Mouse (Mus musculus) midbrain, embryonic 12.5 days (tissue): Measurements from ENCODE around the gene Il22ra1. TPM values are rescaled to one million over a fixed set of nuclear protein-coding genes. Genes with fewer than 3 reads are reported as not detected.

ENCODE experiments used
- ATAC-seq: fragments of 200-750 bp; cut with Nextera tagmentation; 2 replicates; pipeline ENCODE4 v1.8.0; 2017; ENCODE audit warnings: low read depth, moderate TSS enrichment, moderate library complexity; ENCODE audit not compliant: low FRiP score
- H3K27ac ChIP-seq: fragments of 300-500 bp; sonication (generic); replicated peaks from 2 replicates; pipeline ENCODE4 v1.5.1; 2016; ENCODE audit warnings: mild to moderate bottlenecking
- H3K27me3 ChIP-seq: fragments of 300-500 bp; sonication (generic); 2 replicates; pipeline ENCODE4 v1.6.1; 2016; ENCODE audit warnings: mild to moderate bottlenecking
- H3K36me3 ChIP-seq: fragments of 300-500 bp; sonication (generic); 2 replicates; pipeline ENCODE4 v1.6.1; 2016
- H3K4me1 ChIP-seq: fragments of 300-500 bp; sonication (generic); 2 replicates; pipeline ENCODE4 v1.6.1; 2016
- H3K4me2 ChIP-seq: fragments of 300-500 bp; sonication (generic); replicated peaks from 2 replicates; pipeline ENCODE4 v1.6.1; 2016; ENCODE audit warnings: mild to moderate bottlenecking, moderate library complexity
- H3K4me3 ChIP-seq: fragments of 300-500 bp; sonication (generic); 2 replicates; pipeline ENCODE4 v1.5.1; 2016; ENCODE audit warnings: mild to moderate bottlenecking
- H3K9ac ChIP-seq: fragments of 300-500 bp; sonication (generic); replicated peaks from 2 replicates; pipeline ENCODE4 v1.6.1; 2016; ENCODE audit warnings: mild to moderate bottlenecking, moderate library complexity
- H3K9me3 ChIP-seq: fragments of 300-500 bp; sonication (generic); 2 replicates; pipeline ENCODE4 v1.6.1; 2016; ENCODE audit warnings: mild to moderate bottlenecking
- WGBS: fragments of 180-500 bp; shearing (Covaris S2); methylation state at CpG from one replicate; pipeline ENCODE4 v1.1.7; 2016; 5-methylcytosine and 5-hydroxymethylcytosine counted together
- polyA plus RNA-seq: library from polyadenylated mRNA; unstranded; fragments of >200 nt; fragmentation: Nextera tagmentation; extraction: Ambion mirVana; gene quantifications from 2 replicates; pipeline ENCODE4 v1.2.1, GENCODE M21; 2016

The Il22ra1 gene
- not detected in 2 replicates for polyA plus RNA-seq

DNA sequence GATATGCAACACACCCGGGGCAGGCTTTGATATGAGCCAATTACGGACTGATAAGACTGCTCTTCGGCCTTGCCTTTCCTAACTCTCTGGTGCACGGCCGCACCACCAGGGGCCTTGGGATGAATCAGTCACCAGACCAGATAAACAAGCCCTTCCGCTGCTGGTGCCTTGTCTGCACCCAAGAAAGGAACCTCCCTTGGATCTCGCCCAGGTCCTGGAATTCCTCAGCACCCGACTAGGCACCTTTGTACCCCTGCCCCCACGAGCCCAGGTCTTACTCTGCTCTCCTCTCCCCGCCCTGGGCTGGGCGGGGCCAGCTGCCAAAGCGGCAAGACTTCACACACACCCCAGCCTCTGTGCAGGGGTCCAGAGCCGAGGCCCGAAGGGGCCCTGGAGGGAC lies at the start of gene Il22ra1:
Gene Il22ra1, plus strand, starts transcription at position 356 of the 400 bp plus-strand sequence.
- ATAC-seq: no peak
- Histone ChIP-seq H3K27me3 (peaks cover 11% of the 10 kb centered on the region), H3K9me3 (peaks cover 2% of the 10 kb centered on the region; the same call in 1 of the 2 replicates), H3K9ac (no peak within 1 kb of the TSS), H3K27ac (no peak within 1 kb of the TSS), H3K4me1 (no peaks in the 10 kb centered on the region), H3K4me3 (no peak within 1 kb of the TSS), H3K4me2 (no peak within 1 kb of the TSS), H3K36me3 (no peaks in the 10 kb centered on the region)
- 56% methylated on average over 14 of the region's 14 CpGs for WGBS

- no peaks in the 10 kb centered on the region for H3K36me3 ChIP-seq
- ATAC-seq: no peak
- H3K9ac ChIP-seq: no peak overlapping the region
- H3K27me3 ChIP-seq: peaks cover 12% of the 10 kb centered on the region; the same call in 1 of the 2 replicates
- H3K9me3 ChIP-seq: no peaks in the 10 kb centered on the region
- 73% methylated on average over 4 of the region's 4 CpGs for WGBS
- no peak overlapping the region for H3K27ac ChIP-seq
- no peak overlapping the region for H3K4me3 ChIP-seq
- no peak overlapping the region for H3K4me2 ChIP-seq
- H3K4me1 ChIP-seq: 0 out of 2 replicates have a peak, but pooled peaks cover 3% of the 10 kb centered on the region
Observed at GRCm38 (mm10) chr4:135679316-135679715, 48.7 kb upstream of the Il22ra1 start.

DNA sequence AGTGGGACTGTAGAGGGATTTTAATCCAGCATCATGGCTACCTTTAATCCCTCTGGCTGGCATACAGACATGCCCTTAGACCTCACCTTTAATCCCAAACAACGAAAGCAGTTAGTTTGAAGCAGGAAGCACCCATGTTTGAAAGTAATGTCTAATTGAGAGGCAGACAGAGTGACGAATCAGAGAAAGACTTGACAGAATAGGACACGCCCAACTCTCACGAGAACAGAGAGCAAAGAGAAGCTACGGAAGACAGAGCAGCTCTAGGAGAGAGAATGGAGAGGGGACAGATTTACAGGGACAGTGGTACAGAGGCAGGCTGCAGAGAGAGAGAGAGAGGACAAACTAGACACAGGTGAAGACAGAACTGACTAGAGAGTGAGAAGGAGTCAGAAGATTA lies 46.2 kb upstream of the Il22ra1 start:
- Histone ChIP-seq H3K27ac (no peak overlapping the region), H3K36me3 (no peaks in the 10 kb centered on the region), H3K27me3 (peaks cover 33% of the 10 kb centered on the region), H3K4me2 (no peak overlapping the region), H3K9ac (no peak overlapping the region), H3K4me1 (peaks cover 12% of the 10 kb centered on the region; the same call in 1 of the 2 replicates), H3K9me3 (no peaks in the 10 kb centered on the region), H3K4me3 (no peak overlapping the region)
- no peak for ATAC-seq
- 72% methylated on average over 5 of the region's 5 CpGs for WGBS

GRCm38 (mm10) chr4:135683553-135683952 lies 44.4 kb upstream of the Il22ra1 start:
- Histone ChIP-seq H3K27ac (no peak overlapping the region), H3K4me1 (peaks cover 14% of the 10 kb centered on the region; the same call in 1 of the 2 replicates), H3K27me3 (peaks cover 51% of the 10 kb centered on the region), H3K9ac (no peak overlapping the region), H3K4me3 (no peak overlapping the region), H3K4me2 (no peak overlapping the region), H3K36me3 (no peaks in the 10 kb centered on the region), H3K9me3 (no peaks in the 10 kb centered on the region)
- 25% methylated on average over 4 of the region's 4 CpGs for WGBS
- no peak for ATAC-seq

DNA sequence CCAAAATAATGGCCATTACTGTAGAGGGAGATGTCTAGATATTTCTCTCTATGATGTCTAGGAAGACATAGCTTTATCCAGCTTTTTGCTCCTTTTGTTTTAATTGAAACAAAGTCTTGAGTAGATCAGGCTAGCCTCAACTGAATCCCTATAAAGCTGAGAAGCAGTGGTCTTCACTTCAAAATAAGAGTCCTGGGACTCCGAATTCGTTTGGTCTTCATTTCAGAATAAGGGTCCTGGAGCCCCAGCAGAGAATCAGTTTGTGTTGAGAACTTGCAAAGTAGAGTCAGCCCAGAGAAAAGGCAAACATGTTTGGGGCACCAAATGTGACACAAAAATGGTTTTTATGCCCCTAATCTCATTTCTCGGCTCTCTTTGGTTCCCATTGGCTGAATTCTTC lies 43.2 kb upstream of the Il22ra1 start:
- Histone ChIP-seq H3K4me1 (peaks cover 14% of the 10 kb centered on the region; the same call in 1 of the 2 replicates), H3K27me3 (peaks cover 63% of the 10 kb centered on the region), H3K9ac (no peak overlapping the region), H3K4me2 (no peak overlapping the region), H3K27ac (no peak overlapping the region), H3K4me3 (no peak overlapping the region), H3K36me3 (no peaks in the 10 kb centered on the region), H3K9me3 (no peaks in the 10 kb centered on the region)
- WGBS: 34% methylated on average over 3 of the region's 3 CpGs
- ATAC-seq: no peak

DNA sequence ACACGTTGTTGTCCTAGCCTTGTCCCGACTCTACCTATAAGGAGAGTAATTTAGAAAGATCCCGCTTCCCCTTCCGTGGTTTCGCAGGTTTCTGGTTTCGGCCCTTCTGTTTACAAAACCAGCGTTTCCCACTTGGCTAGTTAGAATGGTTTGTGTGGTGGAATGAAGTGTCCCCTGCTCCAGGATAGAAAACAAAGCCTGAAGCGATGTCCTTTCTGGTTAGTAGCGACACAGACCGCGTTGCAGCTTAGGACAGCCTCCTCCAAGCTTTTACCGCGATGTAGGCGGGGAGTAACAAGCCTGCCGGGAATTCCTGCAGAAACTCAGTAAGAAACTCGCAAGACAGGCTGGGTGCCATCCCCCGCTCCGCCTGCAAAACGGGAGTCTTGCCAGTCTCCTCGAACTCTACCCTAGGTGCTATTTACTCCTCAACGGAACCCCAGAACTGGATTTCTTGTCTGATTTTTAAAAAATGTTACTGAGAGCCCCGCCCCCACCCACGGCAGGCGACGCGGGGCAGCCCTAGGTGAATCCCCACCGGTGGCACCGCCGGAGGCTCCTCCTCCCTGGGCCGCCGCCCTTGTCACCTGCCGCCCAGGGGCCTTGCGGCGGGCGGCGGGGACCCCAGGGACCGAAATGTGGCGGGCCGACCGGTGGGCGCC lies 41.9 kb upstream of the Il22ra1 start, which contains the start of gene Ifnlr1:
Gene Ifnlr1, plus strand, starts transcription at position 382 of the 662 bp plus-strand sequence.
- Histone ChIP-seq H3K36me3 (no peaks in the 10 kb centered on the region), H3K4me2 (peak within 1 kb of the TSS; percentile 84), H3K9ac (peak within 1 kb of the TSS; percentile 45), H3K4me3 (peak within 1 kb of the TSS; percentile 50), H3K4me1 (peaks cover 14% of the 10 kb centered on the region; the same call in 1 of the 2 replicates), H3K9me3 (no peaks in the 10 kb centered on the region), H3K27ac (no peak within 1 kb of the TSS), H3K27me3 (peaks cover 69% of the 10 kb centered on the region)
- WGBS: under 1% methylated on average over 41 of the region's 41 CpGs
- ATAC-seq: no peak

DNA sequence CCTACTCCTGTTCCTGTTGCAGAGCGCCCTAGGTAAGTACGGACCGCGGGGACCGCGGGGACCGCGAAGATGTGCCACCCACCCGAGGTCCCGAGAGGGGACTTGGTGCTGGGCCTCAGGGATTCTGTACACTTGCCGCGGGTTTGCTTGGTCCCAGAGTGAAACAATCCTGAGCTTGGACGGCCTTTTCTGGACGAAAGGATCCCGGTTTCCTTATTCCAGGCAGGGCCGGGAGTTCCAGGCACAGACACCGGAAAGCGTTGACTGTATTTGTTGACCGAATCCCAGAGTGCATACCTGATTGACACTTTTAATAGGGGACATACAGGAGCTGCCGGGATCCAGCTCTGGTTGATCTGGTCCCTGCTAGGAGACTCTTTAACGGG lies 41.4 kb upstream of the Il22ra1 start:
- Histone ChIP-seq H3K4me2 (peak overlapping the region; percentile 84), H3K9me3 (no peaks in the 10 kb centered on the region), H3K27me3 (peaks cover 69% of the 10 kb centered on the region), H3K27ac (no peak overlapping the region), H3K9ac (peak overlapping the region; percentile 45), H3K36me3 (no peaks in the 10 kb centered on the region), H3K4me3 (peak overlapping the region; percentile 50), H3K4me1 (peaks cover 14% of the 10 kb centered on the region; the same call in 1 of the 2 replicates)
- no peak for ATAC-seq
- WGBS: under 1% methylated on average over 21 of the region's 21 CpGs

- Histone ChIP-seq H3K4me2 (no peak overlapping the region), H3K4me3 (no peak overlapping the region), H3K4me1 (peaks cover 14% of the 10 kb centered on the region; the same call in 1 of the 2 replicates), H3K36me3 (no peaks in the 10 kb centered on the region), H3K9me3 (no peaks in the 10 kb centered on the region), H3K27me3 (peaks cover 56% of the 10 kb centered on the region), H3K27ac (no peak overlapping the region), H3K9ac (no peak overlapping the region)
- 91% methylated on average over 7 of the region's 7 CpGs for WGBS
- no peak for ATAC-seq
Observed at GRCm38 (mm10) chr4:135689797-135690196, 38.2 kb upstream of the Il22ra1 start.

DNA sequence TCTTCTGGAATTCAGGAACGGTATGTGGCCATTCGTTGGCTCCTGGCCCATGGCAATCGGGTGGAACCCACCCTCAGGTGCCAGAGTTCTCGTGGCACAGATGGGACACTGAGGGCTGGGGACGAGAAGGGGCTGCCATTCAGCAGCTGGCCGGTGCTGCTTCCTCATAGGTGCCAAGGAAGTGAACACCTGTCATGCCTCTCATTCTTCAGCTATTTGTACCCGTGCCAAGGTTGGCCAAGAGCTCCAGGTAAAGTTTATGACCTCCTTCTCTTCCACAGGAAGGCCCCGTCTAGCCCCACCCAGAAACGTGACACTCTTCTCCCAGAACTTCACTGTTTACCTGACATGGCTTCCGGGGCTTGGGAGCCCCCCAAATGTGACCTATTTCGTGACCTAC lies 37.7 kb upstream of the Il22ra1 start:
- Histone ChIP-seq H3K9ac (no peak overlapping the region), H3K4me3 (no peak overlapping the region), H3K4me1 (peaks cover 14% of the 10 kb centered on the region; the same call in 1 of the 2 replicates), H3K4me2 (no peak overlapping the region), H3K9me3 (no peaks in the 10 kb centered on the region), H3K27me3 (peaks cover 51% of the 10 kb centered on the region), H3K36me3 (no peaks in the 10 kb centered on the region), H3K27ac (no peak overlapping the region)
- 83% methylated on average over 11 of the region's 11 CpGs for WGBS
- no peak for ATAC-seq

DNA sequence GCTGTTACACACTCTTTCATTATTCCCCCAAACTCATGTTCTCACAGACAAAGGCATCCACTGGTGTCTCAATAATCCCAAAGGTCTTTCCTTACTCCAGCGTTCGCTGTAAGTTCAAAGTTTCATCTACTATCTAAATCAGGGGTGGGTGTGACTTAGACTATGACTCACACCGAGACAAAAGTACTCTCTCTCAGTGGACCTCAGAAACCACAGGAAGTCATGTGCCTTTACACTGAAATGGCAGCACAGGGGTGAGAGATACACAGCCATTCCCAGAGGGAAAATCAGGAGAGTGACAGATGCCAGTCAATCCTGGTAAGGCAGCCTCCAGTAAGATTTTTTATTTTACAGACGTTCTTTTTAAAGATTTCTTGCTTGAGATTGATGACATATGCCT lies 35.1 kb upstream of the Il22ra1 start:
- H3K27ac ChIP-seq: no peak overlapping the region
- no peak overlapping the region for H3K9ac ChIP-seq
- H3K4me3 ChIP-seq: no peak overlapping the region
- H3K4me2 ChIP-seq: no peak overlapping the region
- 80% methylated on average over 4 of the region's 4 CpGs for WGBS
- 0 out of 2 replicates have a peak, but pooled peaks cover 3% of the 10 kb centered on the region for H3K9me3 ChIP-seq
- H3K27me3 ChIP-seq: peaks cover 25% of the 10 kb centered on the region
- ATAC-seq: no peak
- no peaks in the 10 kb centered on the region for H3K4me1 ChIP-seq
- H3K36me3 ChIP-seq: no peaks in the 10 kb centered on the region

- ATAC-seq: no peak
- H3K36me3 ChIP-seq: no peaks in the 10 kb centered on the region
Observed at GRCm38 (mm10) chr4:135698498-135698897, 29.5 kb upstream of the Il22ra1 start.

GRCm38 (mm10) chr4:135703497-135703896 lies 24.5 kb upstream of the Il22ra1 start:
- H3K27ac ChIP-seq: no peak overlapping the region
- no peaks in the 10 kb centered on the region for H3K9me3 ChIP-seq
- H3K4me2 ChIP-seq: no peak overlapping the region
- no peak for ATAC-seq
- no peak overlapping the region for H3K9ac ChIP-seq
- H3K27me3 ChIP-seq: 0 out of 2 replicates have a peak, but pooled peaks cover 11% of the 10 kb centered on the region
- H3K36me3 ChIP-seq: no peaks in the 10 kb centered on the region
- 0 out of 2 replicates have a peak, but pooled peaks cover 8% of the 10 kb centered on the region for H3K4me1 ChIP-seq
- H3K4me3 ChIP-seq: no peak overlapping the region
- WGBS: 81% methylated on average over 13 of the region's 13 CpGs

More at GRCm38 (mm10) chr4:135698498-135698897, 29.5 kb upstream of the Il22ra1 start:
- Histone ChIP-seq H3K9me3 (0 out of 2 replicates have a peak, but pooled peaks cover 3% of the 10 kb centered on the region), H3K4me3 (no peak overlapping the region), H3K27me3 (no peaks in the 10 kb centered on the region), H3K4me2 (no peak overlapping the region), H3K9ac (no peak overlapping the region), H3K27ac (no peak overlapping the region), H3K4me1 (no peaks in the 10 kb centered on the region)
- WGBS: 83% methylated on average over 7 of the region's 7 CpGs
